Mouse (Mus musculus): ENCODE results near the gene Sln. TPM values are rescaled to one million over a fixed set of nuclear protein-coding genes. Genes with fewer than 3 reads are reported as not detected.

The Sln gene
- polyA plus RNA-seq, 1 experiment from 2014 or later: 4.8 TPM

Other genes with a start within 250 kb of the Sln start
- gene Acat1, start 239.8 kb upstream of the Sln start, polyA plus RNA-seq (2016; fragmentation: Nextera tagmentation; extraction: Ambion mirVana): 86.1 and 94.9 TPM in 2 replicates
- gene Cul5, start 180.2 kb upstream of the Sln start, polyA plus RNA-seq (2016; fragmentation: Nextera tagmentation; extraction: Ambion mirVana): 49.0 and 52.8 TPM in 2 replicates
- gene Rab39, start 143.9 kb upstream of the Sln start, polyA plus RNA-seq (2016; fragmentation: Nextera tagmentation; extraction: Ambion mirVana): 3.8 and 5.2 TPM in 2 replicates
- gene Slc35f2, start 78.6 kb upstream of the Sln start, polyA plus RNA-seq (2016; fragmentation: Nextera tagmentation; extraction: Ambion mirVana): 6.6 and 7.6 TPM in 2 replicates
- gene Elmod1, start 125.1 kb downstream of the Sln start, polyA plus RNA-seq (2016; fragmentation: Nextera tagmentation; extraction: Ambion mirVana): 10.9 and 15.0 TPM in 2 replicates
- gene Tnfaip8l3, start 218.2 kb downstream of the Sln start, polyA plus RNA-seq (2016; fragmentation: Nextera tagmentation; extraction: Ambion mirVana): 0.20 and 0.48 TPM in 2 replicates

All from neural tube, embryonic 12.5 days (tissue).